Mouse (Mus musculus) gastrocnemius, adult 2 months (tissue): ENCODE results near the gene Tmem127. TPM values are rescaled to one million over a fixed set of nuclear protein-coding genes. Genes with fewer than 3 reads are reported as not detected.
A peak's percentile ranks its signal among the peaks of the same experiment; 100 is the strongest.

Experiments
- DNase-seq: peaks from one replicate; pipeline ENCODE4 v3.0.0; 2022
- H3K27ac ChIP-seq: fragments of 200-600 bp; 2 replicates; pipeline ENCODE4 v1.8.1; 2022; ENCODE audit warnings: mild to moderate bottlenecking
- H3K4me3 ChIP-seq: fragments of 200-600 bp; 2 replicates; pipeline ENCODE4 v1.8.1; 2022; ENCODE audit warnings: mild to moderate bottlenecking, moderate library complexity
- CTCF ChIP-seq: fragments of 200-600 bp; IDR thresholded peaks from 2 replicates; pipeline ENCODE4 v1.8.1; 2022; ENCODE audit warnings: antibody characterized with exemption, mild to moderate bottlenecking, moderate library complexity
- intact Hi-C: fragments of 180-260 bp; cut with DNase I; formaldehyde crosslinking; loops from one replicate; pipeline ENCODE4 v1.15.1; 2025
- total RNA-seq, 2 experiments: library from RNA; stranded (reverse); gene quantifications; 2 replicates each; pipeline ENCODE4 v1.2.3; 2021

Gene Tmem127
- total RNA-seq, 2 experiments from 2014 or later = 21.6 to 24.3 TPM

GRCm38 (mm10) chr2:127304609-127305210, 57.0 kb downstream of the Tmem127 start:
- no peak overlapping the region for H3K27ac ChIP-seq
- DNase-seq = no peak
- TF ChIP-seq CTCF = no peak
- intact Hi-C loops = no loop called here
- no peak overlapping the region for H3K4me3 ChIP-seq

DNA sequence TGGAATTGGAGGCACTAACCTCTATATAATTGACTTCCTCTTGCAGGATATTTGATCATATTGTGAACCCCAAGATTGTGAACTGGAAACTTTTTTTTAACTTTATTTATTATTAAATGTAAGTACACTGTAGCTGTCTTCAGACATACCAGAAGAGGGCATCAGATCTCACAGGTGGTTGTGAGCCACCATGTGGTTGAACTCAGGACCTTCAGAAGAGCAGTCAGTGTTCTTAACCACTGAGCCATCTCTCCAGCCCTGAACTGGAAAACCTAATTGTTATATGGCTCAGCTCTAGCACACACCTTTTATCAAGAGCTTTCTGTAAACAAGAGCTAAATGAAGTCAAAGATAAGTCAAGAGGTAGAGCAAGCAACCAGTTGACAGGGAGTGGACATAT, 58.4 kb downstream of the Tmem127 start:
- intact Hi-C loops = no loop called here
- DNase-seq = no peak
- H3K4me3 ChIP-seq = no peak overlapping the region
- TF ChIP-seq CTCF = peak; percentile 8; the same call in 1 of the 2 replicates
- no peak overlapping the region for H3K27ac ChIP-seq

- Histone ChIP-seq H3K4me3 (no peak overlapping the region), H3K27ac (no peak overlapping the region)
- intact Hi-C loops = no loop called here
- no peak for TF ChIP-seq CTCF
- DNase-seq = peak; percentile 2
Observed at GRCm38 (mm10) chr2:127307179-127307578, 59.5 kb downstream of the Tmem127 start.

- Histone ChIP-seq H3K27ac (no peak overlapping the region), H3K4me3 (no peak overlapping the region)
- no peak for DNase-seq
- peak; percentile 58 for TF ChIP-seq CTCF
- intact Hi-C loops = no loop called here
Observed at GRCm38 (mm10) chr2:127308660-127309059, 61.0 kb downstream of the Tmem127 start.

DNA sequence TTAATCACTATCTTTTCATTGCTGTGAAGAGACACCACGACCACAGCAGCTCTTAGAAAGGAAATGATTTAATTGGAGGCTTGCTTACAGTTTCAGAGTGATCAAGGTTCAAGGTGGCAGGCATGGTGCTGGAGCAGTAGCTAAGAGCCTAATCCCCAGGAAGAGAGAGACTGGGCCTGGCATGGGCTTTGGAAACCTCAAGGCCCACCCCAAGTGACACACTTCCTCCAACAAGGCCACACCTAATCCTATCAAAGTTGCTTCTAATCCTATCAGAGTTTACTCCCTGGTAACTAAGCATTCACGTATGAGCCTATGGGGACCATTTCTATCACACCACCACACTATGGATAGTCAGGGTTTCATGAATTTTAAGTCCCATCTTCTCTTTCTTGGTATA, 62.5 kb downstream of the Tmem127 start:
- intact Hi-C loops = no loop called here
- no peak for DNase-seq
- no peak for TF ChIP-seq CTCF
- H3K4me3 ChIP-seq = no peak overlapping the region
- H3K27ac ChIP-seq = no peak overlapping the region

DNA sequence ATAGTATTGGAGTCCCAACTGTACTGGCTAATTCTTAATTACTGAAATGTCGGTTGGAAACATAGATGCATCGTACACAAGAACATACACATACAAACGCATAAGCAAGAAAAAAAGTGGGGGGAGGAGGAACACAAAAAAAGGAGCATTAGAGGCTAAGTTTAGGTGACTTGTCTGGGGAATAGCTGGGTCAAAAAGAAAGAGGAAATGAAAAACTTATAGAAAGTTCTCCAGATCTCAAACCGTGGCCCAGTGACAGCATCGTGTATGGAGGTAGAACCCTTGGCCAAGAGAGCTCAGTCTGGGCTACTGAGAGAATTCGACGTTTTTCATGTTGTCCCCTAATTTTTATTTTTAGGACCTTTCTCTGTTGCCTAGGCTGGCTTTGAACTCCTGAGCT, 63.0 kb downstream of the Tmem127 start:
- no peak for TF ChIP-seq CTCF
- intact Hi-C loops = no loop called here
- no peak for DNase-seq
- H3K4me3 ChIP-seq = no peak overlapping the region
- no peak overlapping the region for H3K27ac ChIP-seq

Other genes starting within 250 kb of the Tmem127 start
- gene Ap4e1, start 239.2 kb upstream of the Tmem127 start, total RNA-seq = 1 to 10 TPM; 8.3 to 9.1 TPM
- 10 to 100 TPM; 11.7 to 12.3 TPM for gene Blvra, start 177.2 kb upstream of the Tmem127 start, total RNA-seq
- 1 to 10 TPM in 1 of 2 experiments, under 1 TPM in 1; 0.75 to 1.4 TPM for gene Ncaph, start 114.0 kb upstream of the Tmem127 start, total RNA-seq
- gene Itpripl1, start 104.5 kb upstream of the Tmem127 start, total RNA-seq = 1 to 10 TPM; 5.0 to 6.8 TPM
- gene 1810024B03Rik, start 39.6 kb upstream of the Tmem127 start, total RNA-seq = under 1 TPM; 0.31 to 0.69 TPM
- 10 to 100 TPM; 46.2 to 46.8 TPM for gene Snrnp200, start 39.5 kb upstream of the Tmem127 start, total RNA-seq
- 10 to 100 TPM; 48.4 to 53.4 TPM for gene Ciao1, start 92 bp upstream of the Tmem127 start, total RNA-seq
- gene Stard7, start 22.3 kb downstream of the Tmem127 start, total RNA-seq = 100 to 1,000 TPM in 1 of 2 experiments, 10 to 100 TPM in 1; 88.9 to 152 TPM
- 1 to 10 TPM in 1 of 2 experiments, under 1 TPM in 1; 0.59 to 1.2 TPM for gene Dusp2, start 88.3 kb downstream of the Tmem127 start, total RNA-seq
- under 1 TPM in 1 of 2 experiments, not detected in 1; 0.25 TPM for gene Astl, start 90.7 kb downstream of the Tmem127 start, total RNA-seq
- under 1 TPM; 0.39 to 0.69 TPM for gene Adra2b, start 115.3 kb downstream of the Tmem127 start, total RNA-seq
- gene Gpat2, start 177.3 kb downstream of the Tmem127 start, total RNA-seq = not detected
- gene Fahd2a, start 196.7 kb downstream of the Tmem127 start, total RNA-seq = 10 to 100 TPM; 18.8 to 26.9 TPM